Mouse (Mus musculus) T-helper 2 cell (primary cell): ENCODE measurements around the gene H2al3.

ENCODE experiments used
- in situ Hi-C: fragments of 300-600 bp; cut with MboI, MseI; formaldehyde crosslinking; loops from one replicate; pipeline ENCODE4 v1.15.1; 2025; ENCODE audit warnings: high pct_unique_total_duplicates

H2al3 gene

DNA sequence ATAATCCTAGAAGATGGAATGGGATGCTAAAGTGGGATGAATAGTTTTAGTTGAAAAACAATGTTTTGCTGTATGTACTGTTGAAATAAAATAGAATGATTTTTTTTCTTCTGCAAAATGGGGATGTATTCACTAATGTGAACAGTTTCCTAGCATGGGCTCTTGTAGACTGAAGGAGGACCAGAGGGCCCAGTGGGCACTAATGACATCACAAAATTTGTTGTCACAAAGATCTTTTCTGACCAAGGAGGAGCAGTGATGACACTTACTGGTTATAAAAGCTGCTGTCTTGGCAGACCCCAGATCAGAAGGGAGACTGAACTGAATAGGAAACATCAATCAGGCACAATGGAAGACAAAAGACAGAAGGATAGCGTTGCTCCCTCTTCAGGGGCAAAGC lies at the start of gene H2al3:
Gene H2al3, plus strand, starts transcription at position 301 of the 400 bp plus-strand sequence.
- in situ Hi-C loops, result no loop called here

DNA sequence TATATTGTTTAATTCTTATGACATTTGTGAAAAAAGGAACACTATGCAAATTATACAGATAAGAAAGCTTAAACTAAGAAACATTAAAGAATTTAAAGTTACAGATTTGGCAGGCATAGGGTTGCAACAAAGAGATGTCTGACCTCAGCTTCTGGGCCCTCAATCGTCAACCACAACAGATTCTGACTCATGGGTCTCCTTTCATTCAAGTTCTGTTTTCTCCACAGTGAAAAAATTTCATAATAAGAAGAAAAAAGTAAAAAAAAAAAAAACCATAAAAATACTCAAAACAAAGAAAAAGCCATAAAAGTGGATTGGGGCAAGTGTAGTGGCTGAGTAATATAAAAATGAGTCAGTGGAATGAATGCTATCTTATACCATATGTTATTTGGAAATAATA lies 39.4 kb upstream of the H2al3 start:
- in situ Hi-C loops, result no loop called here

DNA sequence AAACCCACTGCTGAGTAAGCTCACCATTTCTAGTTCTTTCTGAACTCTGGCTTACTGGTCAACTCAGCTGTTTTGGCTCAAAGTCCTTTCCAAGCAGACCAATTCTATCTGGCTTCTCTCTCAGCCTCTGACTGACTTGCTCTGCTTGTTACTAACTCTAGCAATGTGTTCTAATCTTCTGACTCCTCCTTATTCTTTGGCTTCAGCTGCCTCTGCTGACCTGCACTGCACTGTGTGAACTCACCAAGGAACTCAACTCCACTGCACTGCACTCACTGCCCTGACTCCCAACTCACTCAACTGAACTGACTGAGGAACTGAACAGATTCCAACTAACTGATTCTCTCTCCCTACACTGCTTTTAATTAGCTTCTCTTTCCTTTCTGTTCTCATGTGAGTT lies 37.0 kb upstream of the H2al3 start:
- in situ Hi-C loops, result no loop called here

DNA sequence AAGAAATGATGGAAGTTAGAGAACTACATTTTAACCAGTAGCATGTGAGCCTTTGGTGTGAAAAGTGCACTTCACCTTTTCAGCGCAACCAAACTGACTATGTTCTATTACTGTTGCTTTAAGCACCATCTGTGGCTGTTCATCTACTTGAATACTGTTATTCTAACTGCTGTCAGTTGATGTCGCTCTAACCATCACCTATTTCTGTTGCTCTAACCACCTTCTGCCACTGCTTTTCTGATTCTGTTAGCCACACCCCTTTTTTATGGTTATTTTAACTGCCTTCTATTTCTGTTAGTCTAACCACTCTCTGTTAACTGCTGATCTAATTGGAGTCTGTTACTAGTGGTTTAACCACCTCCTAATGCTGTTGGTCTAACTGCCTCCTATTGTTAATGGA lies 14.7 kb upstream of the H2al3 start:
- in situ Hi-C loops, result no loop called here

DNA sequence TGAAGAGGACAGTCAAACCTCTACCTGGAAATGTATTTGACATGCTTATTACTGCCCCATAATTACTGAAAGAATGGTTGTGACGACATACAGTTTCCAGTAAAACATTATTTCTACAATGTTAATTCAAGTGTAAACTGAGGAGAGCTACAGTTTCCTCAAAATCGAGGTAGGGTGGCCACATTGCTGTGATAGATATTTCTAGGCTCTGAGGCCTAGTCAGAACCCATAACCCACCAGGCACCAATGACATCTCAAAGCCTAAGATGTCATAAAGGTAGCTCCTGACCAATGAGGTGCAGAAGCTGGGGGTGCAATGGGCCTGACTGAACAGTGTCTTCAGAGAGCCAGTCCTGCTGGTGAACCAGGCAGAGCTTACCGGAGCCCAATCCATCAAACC lies 2.9 kb upstream of the H2al3 start, which contains the start of gene Hypm:
Gene Hypm, plus strand, starts transcription at position 301 of the 400 bp plus-strand sequence.
- in situ Hi-C loops, result no loop called here

DNA sequence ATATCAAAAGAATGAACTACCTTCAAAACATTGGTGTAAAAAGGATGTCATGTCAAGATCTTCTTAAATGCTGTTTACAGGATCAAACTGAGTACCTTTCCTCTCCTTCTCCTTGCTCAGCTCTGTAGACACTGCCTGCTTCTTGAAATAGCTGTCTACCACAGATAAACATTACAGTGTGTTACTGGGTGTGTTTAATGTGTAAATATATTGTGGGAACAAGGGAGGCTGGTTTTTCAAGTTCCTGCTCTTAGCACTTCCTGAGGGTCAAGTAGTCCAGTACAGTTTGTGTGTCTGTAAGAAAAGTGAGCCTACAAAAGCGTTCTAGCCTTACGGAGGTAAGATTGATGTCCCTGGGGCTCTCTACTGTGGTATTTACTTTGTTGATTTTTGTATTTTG lies 12.4 kb downstream of the H2al3 start:
- in situ Hi-C loops, result no loop called here

DNA sequence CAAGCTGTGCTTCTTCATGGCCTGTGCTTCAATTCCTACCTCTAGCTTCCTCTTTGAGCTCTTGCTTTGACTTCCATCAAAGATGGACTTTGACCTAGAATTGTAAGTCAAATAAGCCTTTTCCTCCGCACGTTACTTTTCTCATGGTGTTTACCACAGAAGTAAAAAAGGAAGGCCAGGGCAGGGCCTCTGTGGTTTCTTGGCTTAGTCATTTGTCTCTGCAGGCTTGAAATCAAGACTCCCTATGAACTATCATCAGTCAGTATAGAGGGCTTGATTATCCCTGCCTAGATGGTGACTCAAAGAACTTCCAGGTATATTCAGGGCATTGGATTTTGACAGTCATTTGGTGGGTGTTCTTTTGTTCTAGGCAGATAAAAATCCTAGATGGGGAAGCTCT lies 26.0 kb downstream of the H2al3 start:
- in situ Hi-C loops, result no loop called here

DNA sequence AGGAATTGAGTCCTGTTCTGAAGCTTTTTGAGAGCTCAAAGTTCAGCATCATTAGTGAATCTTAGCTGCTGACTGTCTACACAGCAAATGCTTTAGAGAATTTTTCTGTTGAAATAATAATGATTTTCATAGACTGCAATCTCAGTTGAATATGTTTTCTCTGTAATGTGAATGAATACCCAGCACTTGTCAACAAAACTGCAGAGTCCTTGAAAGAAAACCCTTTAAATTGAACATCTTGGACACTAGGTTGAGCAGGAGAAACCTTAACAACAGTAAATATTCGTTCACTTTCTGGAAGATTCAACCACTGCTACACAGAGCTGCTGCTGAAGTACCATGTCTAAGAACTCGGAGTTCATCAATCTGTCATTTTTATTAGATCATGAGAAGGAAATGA lies 35.8 kb downstream of the H2al3 start, which contains the start of gene Sytl5:
Gene Sytl5, plus strand, starts transcription at position 301 of the 400 bp plus-strand sequence.
- in situ Hi-C loops, result no loop called here
